In genomic region chr5:31983161-31983560, GRCm38 (mm10) we compare ENCODE assay signal across 23 mouse cellular contexts.
DNase-seq lines count a peak whose midpoint lies in the region; ATAC-seq and TF ChIP-seq lines count a peak whose summit lies in the region.
"Had no signal": no experiment of that assay in that cellular context is flagged by ENCODE, and none has a peak within 500 bp of the region (broad histone marks: within the 10 kb centered on the region; RNA-seq: fewer than 3 reads in every experiment).

No protein-coding gene starts in this region.

- TF ChIP-seq CTCF in embryonic fibroblast, embryonic 13.5 days (IDR thresholded peaks at IDR 0.05; ENCODE audit: borderline replicate concordance, insufficient read depth, low read length): no peak

- 51% methylated on average over 7 of the region's 7 CpGs for WGBS in embryonic facial prominence, embryonic 11.5 days
- WGBS in embryonic facial prominence, embryonic 10.5 days: 59% methylated on average over 7 of the region's 7 CpGs

- no peaks in the 10 kb centered on the region for H3K27me3 ChIP-seq in embryonic facial prominence, embryonic 11.5 days (ENCODE audit: control insufficient read depth, insufficient read depth, low read length)
- no peaks in the 10 kb centered on the region for H3K27me3 ChIP-seq in embryonic facial prominence, embryonic 10.5 days (replicated peaks; ENCODE audit: low read depth, poor library complexity, severe bottlenecking)
- H3K27me3 ChIP-seq: embryonic facial prominence, embryonic 13.5 days; heart, embryonic 12.5 days; intestine, embryonic 15.5 days had no signal

- H3K9me3 ChIP-seq in embryonic facial prominence, embryonic 11.5 days (replicated peaks; ENCODE audit: control insufficient read depth, low read length): no peaks in the 10 kb centered on the region
- no peaks in the 10 kb centered on the region for H3K9me3 ChIP-seq in embryonic facial prominence, embryonic 10.5 days
- H3K9me3 ChIP-seq: embryonic facial prominence, embryonic 13.5 days; forebrain, embryonic 10.5 days; heart, embryonic 12.5 days; hindbrain, embryonic 10.5 days; intestine, embryonic 15.5 days had no signal

- H3K9ac ChIP-seq in embryonic facial prominence, embryonic 11.5 days (replicated peaks; ENCODE audit: low read length): no peak overlapping the region
- H3K9ac ChIP-seq: embryonic facial prominence, embryonic 13.5 days; heart, embryonic 12.5 days; hindbrain, embryonic 14.5 days; intestine, embryonic 15.5 days had no signal

- H3K4me1 ChIP-seq in embryonic facial prominence, embryonic 11.5 days (ENCODE audit: control insufficient read depth, insufficient read depth, low read length): no peaks in the 10 kb centered on the region
- H3K4me1 ChIP-seq in embryonic facial prominence, embryonic 10.5 days: no peaks in the 10 kb centered on the region
- H3K4me1 ChIP-seq in embryonic fibroblast, embryonic 13.5 days (ENCODE audit: control insufficient read depth, insufficient read depth, low read length): peaks cover 20% of the 10 kb centered on the region
- H3K4me1 ChIP-seq: forebrain, embryonic 10.5 days; hindbrain, embryonic 10.5 days; intestine, embryonic 15.5 days had no signal

- H3K27ac ChIP-seq in embryonic facial prominence, embryonic 11.5 days (replicated peaks; ENCODE audit: low read depth, low read length): no peak overlapping the region
- no peak overlapping the region for H3K27ac ChIP-seq in embryonic facial prominence, embryonic 10.5 days (replicated peaks)
- H3K27ac ChIP-seq in embryonic fibroblast, embryonic 13.5 days (ENCODE audit: insufficient read depth, low read length): peak overlapping the region; percentile 96
- H3K27ac ChIP-seq: embryonic facial prominence, embryonic 13.5 days; forebrain, embryonic 10.5 days; heart, adult 2 months; hindbrain, embryonic 10.5 days; hindbrain, embryonic 14.5 days; intestine, embryonic 15.5 days had no signal

- no peak for TF ChIP-seq POLR2A in embryonic fibroblast, embryonic 13.5 days (IDR thresholded peaks at IDR 0.05; ENCODE audit: low read depth, low read length)

- no peak overlapping the region for H3K4me3 ChIP-seq in embryonic facial prominence, embryonic 11.5 days (ENCODE audit: low read depth, low read length)
- H3K4me3 ChIP-seq in embryonic facial prominence, embryonic 10.5 days: no peak overlapping the region
- no peak overlapping the region for H3K4me3 ChIP-seq in embryonic fibroblast, embryonic 13.5 days (ENCODE audit: insufficient read depth, low read length)
- H3K4me3 ChIP-seq: embryonic facial prominence, embryonic 13.5 days; erythroblast, embryonic 14.5 days; forebrain, embryonic 10.5 days; heart, adult 2 months; heart, embryonic 12.5 days; hindbrain, embryonic 10.5 days; intestine, embryonic 15.5 days had no signal

- no peak for ATAC-seq in embryonic facial prominence, embryonic 11.5 days (replicated peaks; ENCODE audit: insufficient number of reproducible peaks, low FRiP score, low TSS enrichment, low read depth)
- ATAC-seq: intestine, embryonic 15.5 days had no signal

- H3K4me2 ChIP-seq in embryonic facial prominence, embryonic 11.5 days (ENCODE audit: low read depth, low read length): no peak overlapping the region
- H3K4me2 ChIP-seq: embryonic facial prominence, embryonic 13.5 days; heart, embryonic 12.5 days; hindbrain, embryonic 14.5 days; intestine, embryonic 15.5 days had no signal

- peak; percentile 56 for DNase-seq in embryonic facial prominence, embryonic 11.5 days (ENCODE audit: low spot score)
- no peak for DNase-seq in embryonic facial prominence, embryonic 10.5 days (ENCODE audit: low spot score)
- peak; percentile 70 for DNase-seq in heart, adult 11 months
- no peak for DNase-seq in heart, adult 8-10 months (ENCODE audit: low spot score)
- peak; percentile 10 for DNase-seq in 3T3-L1 (ENCODE audit: low read depth, low spot score)
- DNase-seq in left cerebral cortex, adult 9 months (ENCODE audit: low spot score in 2 of 2): no peak
- no peak for DNase-seq in right cerebral cortex, postnatal 14 days
- DNase-seq: adrenal gland, adult 2 months; adrenal gland, postnatal 36 days; cerebellum, adult 11 months; cerebellum, adult 8-10 months; cerebellum, postnatal 14 days; embryo, embryonic 11 days; gastrocnemius, postnatal 10 days; heart, adult 2 months had no signal

- no peaks in the 10 kb centered on the region for H3K36me3 ChIP-seq in embryonic facial prominence, embryonic 11.5 days (replicated peaks; ENCODE audit: control insufficient read depth, insufficient read depth, low read depth, low read length)
- no peaks in the 10 kb centered on the region for H3K36me3 ChIP-seq in embryonic facial prominence, embryonic 10.5 days (replicated peaks)
- H3K36me3 ChIP-seq: embryonic facial prominence, embryonic 13.5 days; forebrain, embryonic 10.5 days; heart, embryonic 12.5 days; hindbrain, embryonic 10.5 days; intestine, embryonic 15.5 days had no signal

Comparison
In these comparisons a context has a peak if more than half of its experiments do, and no peak if none do; other contexts are left out.
1. DNase-seq: peak in embryonic facial prominence, embryonic 11.5 days (single experiment), heart, adult 11 months (single experiment) and 3T3-L1 (single experiment); none in embryonic facial prominence, embryonic 10.5 days (single experiment), heart, adult 8-10 months (single experiment), left cerebral cortex, adult 9 months (0 of 2) and right cerebral cortex, postnatal 14 days (single experiment).